Mouse (Mus musculus) stomach, embryonic 16.5 days (tissue): Measurements from ENCODE around the gene Tac1. TPM values are rescaled to one million over a fixed set of nuclear protein-coding genes. Genes with fewer than 3 reads are reported as not detected.
A peak's percentile ranks its signal among the peaks of the same experiment; 100 is the strongest.
"Not testable (repeated sequence)": the region's sequence is repeated elsewhere in the genome, so short reads cannot be mapped to it uniquely, and the experiment has no call there.

Experiments used
- ATAC-seq: fragments of 200-750 bp; cut with Nextera tagmentation; 2 replicates; pipeline ENCODE4 v1.8.0; 2017; ENCODE audit warnings: moderate number of reproducible peaks, moderate TSS enrichment; ENCODE audit not compliant: insufficient read depth, low FRiP score
- H3K27ac ChIP-seq: fragments of 300-500 bp; sonication (generic); 2 replicates; pipeline ENCODE4 v1.5.1; 2014; ENCODE audit warnings: low read length
- H3K27me3 ChIP-seq: fragments of 300-500 bp; sonication (generic); 2 replicates; pipeline ENCODE4 v1.6.1; 2014; ENCODE audit warnings: low read length, control low read depth, mixed read lengths; ENCODE audit not compliant: control insufficient read depth, insufficient read depth
- H3K36me3 ChIP-seq: fragments of 300-500 bp; sonication (generic); 2 replicates; pipeline ENCODE4 v1.6.1; 2014; ENCODE audit warnings: low read length; ENCODE audit not compliant: control insufficient read depth, insufficient read depth
- H3K4me1 ChIP-seq: fragments of 300-500 bp; sonication (generic); 2 replicates; pipeline ENCODE4 v1.6.1; 2014; ENCODE audit warnings: low read length, control low read depth, mixed read lengths; ENCODE audit not compliant: control insufficient read depth, insufficient read depth
- H3K4me2 ChIP-seq: fragments of 300-500 bp; sonication (generic); 2 replicates; pipeline ENCODE4 v1.6.1; 2014; ENCODE audit warnings: low read depth, low read length, mixed read lengths
- H3K4me3 ChIP-seq: fragments of 300-500 bp; sonication (generic); replicated peaks from 2 replicates; pipeline ENCODE4 v1.5.1; 2014; ENCODE audit warnings: mild to moderate bottlenecking, low read length
- H3K9ac ChIP-seq: fragments of 300-500 bp; sonication (generic); 2 replicates; pipeline ENCODE4 v1.6.1; 2014; ENCODE audit warnings: low read length
- H3K9me3 ChIP-seq: fragments of 300-500 bp; sonication (generic); replicated peaks from 2 replicates; pipeline ENCODE4 v1.6.1; 2016; ENCODE audit warnings: low read length, control low read depth; ENCODE audit not compliant: control insufficient read depth
- WGBS: fragments of 180-500 bp; shearing (Covaris S2); extraction: QIAGEN DNeasy Blood & Tissue Kit; methylation state at CpG from one replicate; pipeline ENCODE4 v1.1.7; 2014; 5-methylcytosine and 5-hydroxymethylcytosine counted together
- polyA plus RNA-seq: library from polyadenylated mRNA; unstranded; fragments of >200 nt; fragmentation: Nextera tagmentation; extraction: Ambion mirVana; gene quantifications from 2 replicates; pipeline ENCODE4 v1.2.1, GENCODE M21; 2015

Gene Tac1
- 31.4 and 33.3 TPM in 2 replicates for polyA plus RNA-seq

DNA sequence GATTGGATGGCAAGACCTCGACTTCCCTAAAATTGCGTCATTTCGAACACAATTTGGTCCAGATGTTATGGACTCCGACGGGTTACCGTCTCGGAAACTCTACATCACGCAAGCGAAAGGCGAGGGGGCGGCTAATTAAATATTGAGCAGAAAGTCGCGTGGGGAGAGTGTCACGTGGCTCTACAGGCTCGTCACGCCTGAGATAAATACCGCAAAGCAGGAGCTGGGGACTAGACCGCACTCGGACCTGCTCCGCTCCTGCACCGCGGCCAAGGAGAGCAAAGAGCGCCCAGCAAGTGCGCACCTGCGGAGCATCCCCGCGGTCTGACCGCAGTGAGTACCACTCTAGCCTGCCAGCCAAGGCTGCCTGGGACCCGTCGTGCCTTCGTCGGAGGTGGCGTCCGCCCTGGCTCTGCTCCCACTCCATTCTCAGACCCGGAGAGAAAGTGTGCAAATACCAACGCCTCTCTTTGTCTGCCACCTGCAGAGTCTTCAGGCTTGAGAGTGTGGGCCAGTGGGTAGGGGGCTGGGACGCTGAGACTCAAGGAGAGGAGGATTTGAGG lies at the start of gene Tac1:
Gene Tac1 (plus strand): TSS at position 51 of the 563 bp plus-strand sequence.
- H3K36me3 ChIP-seq, result no peaks in the 10 kb centered on the region
- no peaks in the 10 kb centered on the region for H3K9me3 ChIP-seq
- peak within 1 kb of the TSS; percentile 49 for H3K4me2 ChIP-seq
- 3% methylated on average over 37 of the region's 37 CpGs for WGBS
- ATAC-seq, result peak; percentile 58; the same call in 1 of the 2 replicates
- H3K9ac ChIP-seq, result no peak within 1 kb of the TSS
- peak within 1 kb of the TSS; percentile 35 for H3K4me3 ChIP-seq
- no peak within 1 kb of the TSS for H3K27ac ChIP-seq
- H3K27me3 ChIP-seq, result peaks cover 34% of the 10 kb centered on the region
- peaks cover 11% of the 10 kb centered on the region for H3K4me1 ChIP-seq

DNA sequence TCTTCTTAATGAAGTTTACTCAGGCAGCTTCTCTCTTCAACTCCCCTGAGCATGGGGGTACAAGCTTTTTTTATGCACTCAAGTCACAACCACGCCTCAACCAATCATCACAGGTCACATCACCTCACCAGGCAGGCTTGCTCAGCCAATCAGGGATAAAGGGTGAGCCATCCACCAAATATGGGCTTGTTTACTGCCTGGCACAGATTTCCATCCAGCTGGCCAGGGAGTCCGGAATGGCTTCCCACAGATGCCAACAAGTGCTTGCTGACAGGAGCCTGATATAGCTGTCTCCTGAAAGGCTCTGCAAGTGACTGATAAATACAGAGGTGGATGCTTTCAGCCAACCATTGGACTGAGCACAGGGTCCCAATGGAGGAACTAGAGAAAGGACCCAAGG lies 11.2 kb upstream of the Tac1 start:
- ATAC-seq, H3K4me3 ChIP-seq: not testable (repeated sequence)
- WGBS, result 85% methylated on average over 2 of the region's 2 CpGs

DNA sequence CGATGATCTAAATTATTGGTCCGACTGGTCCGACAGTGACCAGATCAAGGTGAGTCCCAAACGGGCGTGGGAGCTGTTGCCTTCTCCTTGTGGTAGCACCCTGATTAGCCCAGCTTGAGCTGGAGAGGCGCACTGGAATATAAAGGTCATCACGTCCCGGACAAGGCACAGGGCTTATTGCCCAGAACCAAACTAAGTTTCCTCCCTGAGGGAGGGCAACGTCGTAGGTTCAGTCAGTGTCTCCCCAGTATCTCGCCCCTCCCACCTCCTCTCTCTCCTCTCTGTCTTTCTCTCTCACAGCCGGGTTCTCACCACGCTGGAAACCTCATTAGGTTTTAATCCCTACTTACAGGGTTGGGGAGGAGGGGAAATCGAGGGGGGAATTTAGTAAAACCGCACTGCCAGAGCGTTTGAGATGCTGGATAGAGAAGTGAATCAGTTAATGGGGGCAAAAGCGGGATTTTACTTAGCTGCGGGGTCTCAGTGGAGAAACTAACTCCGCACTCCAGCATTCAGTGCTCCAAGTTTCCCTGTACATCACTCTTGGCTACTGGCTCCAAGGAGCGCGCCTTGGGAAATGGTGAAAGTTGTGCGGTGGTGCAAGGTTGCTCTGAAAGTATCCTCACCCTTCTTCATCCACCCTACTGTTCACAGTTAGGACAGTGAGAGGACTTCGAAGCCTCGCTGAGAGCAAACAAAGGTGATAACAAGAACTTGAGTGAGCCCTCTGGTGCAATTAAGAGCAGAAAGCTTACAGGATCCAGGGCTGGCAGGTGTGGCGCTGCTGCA lies 1.2 kb downstream of the Tac1 start:
- peaks cover 11% of the 10 kb centered on the region for H3K4me1 ChIP-seq
- peak overlapping the region; percentile 49 for H3K4me2 ChIP-seq
- no peaks in the 10 kb centered on the region for H3K36me3 ChIP-seq
- 1% methylated on average over 25 of the region's 25 CpGs for WGBS
- no peak overlapping the region for H3K27ac ChIP-seq
- no peak for ATAC-seq
- H3K9ac ChIP-seq, result no peak overlapping the region
- no peaks in the 10 kb centered on the region for H3K9me3 ChIP-seq
- H3K4me3 ChIP-seq, result peak overlapping the region; percentile 35; the same call in 1 of the 2 replicates
- H3K27me3 ChIP-seq, result peaks cover 34% of the 10 kb centered on the region

More for the DNA sequence above, 11.2 kb upstream of the Tac1 start:
- H3K4me2 ChIP-seq, H3K9ac ChIP-seq, H3K27ac ChIP-seq, H3K9me3 ChIP-seq, H3K36me3 ChIP-seq, H3K4me1 ChIP-seq, H3K27me3 ChIP-seq: not testable (repeated sequence)

DNA sequence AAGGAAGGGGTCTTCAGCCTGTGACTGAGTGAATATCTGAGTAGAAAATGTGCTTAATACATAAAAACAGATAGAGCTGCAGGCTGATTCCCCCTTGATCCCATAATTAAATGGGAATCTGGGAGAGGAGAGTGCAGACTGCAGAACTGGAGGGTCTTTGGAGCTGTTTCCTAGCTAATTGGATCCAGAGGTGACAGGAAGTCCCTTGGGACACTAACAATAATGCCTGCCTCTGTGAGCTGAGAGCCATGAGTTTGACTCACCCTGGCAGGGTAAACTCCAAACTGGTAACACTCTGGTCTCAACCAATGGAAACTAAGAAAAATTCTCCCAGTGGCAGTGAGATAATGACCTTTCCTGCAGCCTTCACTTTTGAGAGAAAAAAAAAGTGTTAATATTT lies 3.5 kb downstream of the Tac1 start:
- peaks cover 11% of the 10 kb centered on the region for H3K4me1 ChIP-seq
- no peak for ATAC-seq
- no peak overlapping the region for H3K4me3 ChIP-seq
- no peak overlapping the region for H3K27ac ChIP-seq
- H3K27me3 ChIP-seq, result peaks cover 34% of the 10 kb centered on the region
- H3K36me3 ChIP-seq, result no peaks in the 10 kb centered on the region
- H3K9me3 ChIP-seq, result no peaks in the 10 kb centered on the region
- H3K9ac ChIP-seq, result no peak overlapping the region
- no peak overlapping the region for H3K4me2 ChIP-seq

DNA sequence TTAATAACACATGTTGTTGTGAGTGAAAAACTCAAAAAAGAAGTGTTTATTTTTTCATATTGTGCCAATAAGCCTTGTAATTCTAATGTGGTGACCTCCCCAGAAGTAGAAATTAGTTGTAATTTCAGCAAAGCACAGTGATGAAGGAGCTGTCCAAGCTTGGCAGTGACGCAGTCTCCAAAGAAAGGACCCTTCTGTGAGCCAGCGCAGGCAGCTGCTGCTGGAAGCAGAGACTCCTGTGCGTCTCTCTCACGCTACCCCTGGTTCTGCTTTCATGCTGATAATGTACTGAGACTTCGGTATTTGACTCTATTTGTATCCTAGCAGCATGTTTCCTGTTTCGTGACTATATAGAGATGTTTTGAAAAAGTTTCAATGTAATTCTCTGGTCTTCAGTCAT lies 7.8 kb downstream of the Tac1 start:
- no peaks in the 10 kb centered on the region for H3K9me3 ChIP-seq
- ATAC-seq, result no peak
- H3K4me3 ChIP-seq, result no peak overlapping the region
- no peak overlapping the region for H3K9ac ChIP-seq
- no peaks in the 10 kb centered on the region for H3K27me3 ChIP-seq
- H3K4me1 ChIP-seq, result no peaks in the 10 kb centered on the region
- no peak overlapping the region for H3K4me2 ChIP-seq
- H3K27ac ChIP-seq, result no peak overlapping the region
- H3K36me3 ChIP-seq, result no peaks in the 10 kb centered on the region
- WGBS, result 38% methylated on average over 6 of the region's 6 CpGs

- H3K4me2 ChIP-seq, result no peak overlapping the region
- no peak overlapping the region for H3K27ac ChIP-seq
- ATAC-seq, result no peak
- no peak overlapping the region for H3K9ac ChIP-seq
- no peaks in the 10 kb centered on the region for H3K9me3 ChIP-seq
- H3K4me1 ChIP-seq, result no peaks in the 10 kb centered on the region
- WGBS, result 80% methylated on average over 3 of the region's 3 CpGs
- H3K4me3 ChIP-seq, result no peak overlapping the region
- no peaks in the 10 kb centered on the region for H3K36me3 ChIP-seq
- no peaks in the 10 kb centered on the region for H3K27me3 ChIP-seq
These were observed 9.9 kb downstream of the Tac1 start for GRCm38 (mm10) chr6:7564537-7564936.

DNA sequence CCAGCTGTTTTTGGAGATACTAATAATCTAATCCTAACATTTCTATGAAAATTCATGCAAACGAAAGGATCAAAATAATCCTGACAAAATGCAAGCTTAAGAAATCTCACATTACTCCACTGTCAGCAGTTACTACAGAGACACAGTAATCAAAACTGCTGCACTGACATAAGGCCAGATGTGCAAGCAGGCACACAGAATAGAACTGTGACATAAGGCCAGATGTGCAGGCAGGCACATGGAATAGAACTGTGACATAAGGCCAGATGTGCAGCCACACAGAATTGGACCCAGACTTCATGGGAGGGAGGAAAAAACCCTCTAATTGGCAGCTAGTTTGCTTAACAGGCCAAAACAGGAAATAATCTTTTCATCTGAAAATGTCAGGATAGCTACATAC lies 16.5 kb downstream of the Tac1 start:
- ATAC-seq, result no peak
- 62% methylated on average over 1 of the region's 1 CpGs for WGBS

GRCm38 (mm10) chr6:7578031-7578430 lies 23.4 kb downstream of the Tac1 start:
- Histone ChIP-seq H3K36me3 (no peaks in the 10 kb centered on the region), H3K4me1 (no peaks in the 10 kb centered on the region), H3K9me3 (no peaks in the 10 kb centered on the region), H3K9ac (no peak overlapping the region), H3K27ac (no peak overlapping the region), H3K4me3 (no peak overlapping the region), H3K27me3 (no peaks in the 10 kb centered on the region), H3K4me2 (no peak overlapping the region)
- ATAC-seq, result no peak
- 32% methylated on average over 1 of the region's 1 CpGs for WGBS

More for the DNA sequence above, 16.5 kb downstream of the Tac1 start:
- H3K27me3 ChIP-seq, result no peaks in the 10 kb centered on the region
- no peak overlapping the region for H3K4me3 ChIP-seq
- H3K9ac ChIP-seq, result no peak overlapping the region
- H3K9me3 ChIP-seq, result no peaks in the 10 kb centered on the region
- H3K27ac ChIP-seq, result no peak overlapping the region
- no peak overlapping the region for H3K4me2 ChIP-seq
- H3K4me1 ChIP-seq, result no peaks in the 10 kb centered on the region
- H3K36me3 ChIP-seq, result no peaks in the 10 kb centered on the region

DNA sequence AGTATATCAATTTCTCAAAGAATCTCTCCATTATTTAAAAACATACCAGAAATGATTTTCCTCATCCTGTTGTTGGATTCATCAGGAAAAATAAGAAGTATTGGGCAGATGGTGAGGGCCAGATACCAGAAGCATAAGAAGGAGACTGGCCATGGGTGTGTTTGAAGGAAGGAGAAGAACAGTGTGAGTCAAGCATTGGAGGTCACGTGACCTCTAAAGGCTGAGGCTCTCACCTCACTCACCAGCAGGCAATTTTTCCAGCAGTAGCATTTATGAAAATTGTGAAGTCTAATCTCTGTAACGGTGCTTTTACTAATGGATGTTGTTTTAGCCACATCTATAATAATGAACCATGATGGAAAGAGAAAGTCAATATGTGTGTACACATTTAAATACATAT lies 39.8 kb downstream of the Tac1 start:
- WGBS, result 86% methylated on average over 2 of the region's 2 CpGs
- no peaks in the 10 kb centered on the region for H3K27me3 ChIP-seq
- H3K9me3 ChIP-seq, result no peaks in the 10 kb centered on the region

More for the DNA sequence above, 39.8 kb downstream of the Tac1 start:
- H3K27ac ChIP-seq, result no peak overlapping the region
- no peaks in the 10 kb centered on the region for H3K4me1 ChIP-seq
- H3K4me3 ChIP-seq, result no peak overlapping the region
- no peak overlapping the region for H3K9ac ChIP-seq
- no peak overlapping the region for H3K4me2 ChIP-seq
- no peaks in the 10 kb centered on the region for H3K36me3 ChIP-seq
- no peak for ATAC-seq
